Mouse (Mus musculus) MEL (cell line): ENCODE measurements at regions not wholly inside any gene's neighbourhood (a gene's known extent, or its start where the extent isn't known, plus 50 kb on each side); places are given as distances from the start of the nearest gene placed in this dataset.

ENCODE experiments used
- DNase-seq: peaks from one replicate; pipeline ENCODE4 v3.0.0; 2011; ENCODE audit warnings: low read depth, low spot score
- H3K27ac ChIP-seq: 2 replicates; pipeline ENCODE4 v1.5.1; 2012; ENCODE audit warnings: low read depth, mild to moderate bottlenecking, control low read depth, low read length, moderate library complexity; ENCODE audit not compliant: control insufficient read depth
- H3K27me3 ChIP-seq, 2 experiments: fragments of 150-350 bp in 1 of 2; sonication (generic) in 1 of 2; 2 replicates each; pipeline ENCODE4 v1.6.1; 2012; ENCODE audit warnings: low read length in 2 of 2, mild to moderate bottlenecking in 2 of 2, improper control_type of control experiment in 1 of 2, moderate library complexity in 1 of 2; ENCODE audit not compliant: insufficient read depth in 2 of 2, control insufficient read depth in 1 of 2
- H3K36me3 ChIP-seq, 2 experiments: 2 replicates each; pipeline ENCODE4 v1.6.1; 2012 to 2014; ENCODE audit warnings: low read length in 2 of 2, improper control_type of control experiment in 1 of 2, inconsistent platforms in 1 of 2, mild to moderate bottlenecking in 1 of 2; ENCODE audit not compliant: insufficient read depth in 2 of 2, control insufficient read depth in 1 of 2
- H3K4me1 ChIP-seq, 2 experiments: fragments of 150-350 bp in 1 of 2; sonication (generic) in 1 of 2; 2 replicates each; pipeline ENCODE4 v1.6.1; 2012; ENCODE audit warnings: low read length in 2 of 2, improper control_type of control experiment in 1 of 2, mild to moderate bottlenecking in 1 of 2; ENCODE audit not compliant: insufficient read depth in 2 of 2, control insufficient read depth in 1 of 2
- H3K4me3 ChIP-seq, 2 experiments: fragments of 150-350 bp in 1 of 2; sonication (generic) in 1 of 2; 2 replicates each; pipeline ENCODE4 v1.5.1; 2012; ENCODE audit warnings: low read depth in 2 of 2, low read length in 2 of 2, mild to moderate bottlenecking in 2 of 2, moderate library complexity in 2 of 2, control low read depth in 1 of 2, improper control_type of control experiment in 1 of 2; ENCODE audit not compliant: control insufficient read depth in 1 of 2, insufficient read depth in 1 of 2
- H3K79me2 ChIP-seq: 2 replicates; pipeline ENCODE4 v1.6.1; 2012; ENCODE audit warnings: mild to moderate bottlenecking, low read length, moderate library complexity; ENCODE audit not compliant: control insufficient read depth, poor library complexity, insufficient read depth
- H3K9ac ChIP-seq: 2 replicates; pipeline ENCODE4 v1.6.1; 2012; ENCODE audit warnings: low read depth, mild to moderate bottlenecking, control low read depth, low read length, moderate library complexity; ENCODE audit not compliant: control insufficient read depth, poor library complexity, severe bottlenecking
- H3K9me3 ChIP-seq: fragments of 150-350 bp; sonication (generic); replicated peaks from 2 replicates; pipeline ENCODE4 v1.6.1; 2012; ENCODE audit warnings: mild to moderate bottlenecking, low read length, improper control_type of control experiment, moderate library complexity; ENCODE audit not compliant: insufficient read depth
- CHD1 ChIP-seq: IDR thresholded peaks from 2 replicates; pipeline ENCODE4 v1.6.1; 2012; ENCODE audit warnings: low read depth, mild to moderate bottlenecking, inconsistent platforms, low read length, improper control_type of control experiment
- GABPA ChIP-seq: IDR thresholded peaks from 2 replicates; pipeline ENCODE4 v1.6.1; 2012; ENCODE audit warnings: low read depth, mild to moderate bottlenecking, inconsistent platforms, low read length, improper control_type of control experiment, moderate library complexity
- GATA1 ChIP-seq: IDR thresholded peaks from 2 replicates; pipeline ENCODE4 v1.6.1; 2011; ENCODE audit warnings: low read depth, low read length, improper control_type of control experiment
- JUND ChIP-seq: IDR thresholded peaks from 2 replicates; pipeline ENCODE4 v1.6.1; 2011; ENCODE audit warnings: low read depth, mild to moderate bottlenecking, improper control_type of control experiment, low read length
- KAT2A ChIP-seq: conservative IDR thresholded peaks from 2 replicates; pipeline ENCODE4 v1.6.1; 2012; ENCODE audit warnings: low read depth, low read length, improper control_type of control experiment, inconsistent platforms
- MAFK ChIP-seq: IDR thresholded peaks from 2 replicates; pipeline ENCODE4 v1.6.1; 2011; ENCODE audit warnings: low read depth, mild to moderate bottlenecking, low read length, improper control_type of control experiment, borderline replicate concordance
- MAX ChIP-seq: IDR thresholded peaks from 2 replicates; pipeline ENCODE4 v1.6.1; 2011; ENCODE audit warnings: low read length, improper control_type of control experiment
- MAZ ChIP-seq: IDR thresholded peaks from 2 replicates; pipeline ENCODE4 v1.6.1; 2012; ENCODE audit warnings: low read depth, mild to moderate bottlenecking, inconsistent platforms, low read length, improper control_type of control experiment
- MEF2A ChIP-seq: IDR thresholded peaks from 2 replicates; pipeline ENCODE4 v1.6.1; 2014; ENCODE audit warnings: low read depth, mild to moderate bottlenecking, inconsistent platforms, low read length, improper control_type of control experiment; ENCODE audit not compliant: poor library complexity, insufficient replicate concordance, severe bottlenecking; ENCODE audit errors: extremely low read depth
- MXI1 ChIP-seq: IDR thresholded peaks from 2 replicates; pipeline ENCODE4 v1.6.1; 2011; ENCODE audit warnings: mild to moderate bottlenecking, low read depth, low read length, improper control_type of control experiment
- MYC ChIP-seq: IDR thresholded peaks from 2 replicates; pipeline ENCODE4 v1.6.1; 2011; ENCODE audit warnings: low read depth, mild to moderate bottlenecking, low read length, improper control_type of control experiment, moderate library complexity
- NELFE ChIP-seq: IDR thresholded peaks from 2 replicates; pipeline ENCODE4 v1.6.1; 2011; ENCODE audit warnings: low read depth, low read length, improper control_type of control experiment
- NRF1 ChIP-seq: IDR thresholded peaks from 2 replicates; pipeline ENCODE4 v1.6.1; 2014; ENCODE audit warnings: low read depth, mild to moderate bottlenecking, inconsistent platforms, low read length, improper control_type of control experiment, moderate library complexity; ENCODE audit not compliant: poor library complexity, insufficient read depth, severe bottlenecking
- POLR2AphosphoS5 ChIP-seq: IDR thresholded peaks from 2 replicates; pipeline ENCODE4 v1.6.1; 2012; ENCODE audit warnings: low read depth, borderline replicate concordance, mild to moderate bottlenecking, inconsistent platforms, low read length, moderate library complexity, mixed read lengths
- RAD21 ChIP-seq: IDR thresholded peaks from 2 replicates; pipeline ENCODE4 v1.6.1; 2011; ENCODE audit warnings: mild to moderate bottlenecking, low read depth, low read length, improper control_type of control experiment
- SIN3A ChIP-seq: IDR thresholded peaks from 2 replicates; pipeline ENCODE4 v1.6.1; 2012; ENCODE audit warnings: low read length, improper control_type of control experiment, inconsistent platforms
- TAL1 ChIP-seq: IDR thresholded peaks from 2 replicates; pipeline ENCODE4 v1.6.1; 2012; ENCODE audit warnings: mild to moderate bottlenecking, inconsistent platforms, low read length, moderate library complexity, mixed read lengths
- USF2 ChIP-seq, 2 experiments: IDR thresholded peaks; 2 replicates each; pipeline ENCODE4 v1.6.1; 2011 to 2012; ENCODE audit warnings: improper control_type of control experiment in 2 of 2, low read length in 2 of 2, borderline replicate concordance in 1 of 2, inconsistent platforms in 1 of 2, low read depth in 1 of 2, mild to moderate bottlenecking in 1 of 2; ENCODE audit not compliant: insufficient read depth in 1 of 2

DNA sequence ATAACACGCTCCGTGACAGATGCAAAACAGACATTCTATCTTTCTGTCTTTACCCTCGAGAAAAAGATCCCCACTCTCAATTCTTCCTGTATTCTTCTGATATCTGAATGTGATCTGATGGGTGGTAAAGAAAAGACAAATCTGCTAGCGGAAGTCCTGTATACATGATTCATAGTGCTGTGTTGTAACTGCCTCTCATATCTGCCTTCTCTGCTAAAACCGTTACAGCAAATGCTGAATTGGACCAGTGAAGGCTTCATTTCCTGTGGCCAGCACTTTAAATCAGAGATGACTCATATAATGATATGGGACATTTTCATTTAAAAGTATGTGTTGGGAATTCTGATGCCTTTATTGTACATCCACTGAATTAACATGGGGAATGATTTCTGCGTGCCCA is 186.0 kb upstream of the Gm11114 start:
- Histone ChIP-seq H3K36me3 (no peaks in the 10 kb centered on the region), H3K27me3 (no peaks in the 10 kb centered on the region), H3K27ac (no peak overlapping the region), H3K9ac (no peak overlapping the region), H3K79me2 (no peaks in the 10 kb centered on the region), H3K4me3 (no peak overlapping the region), H3K4me1 (no peaks in the 10 kb centered on the region), H3K9me3 (no peaks in the 10 kb centered on the region)
- DNase-seq = no peak
- TF ChIP-seq MAZ (no peak), MAFK (no peak), USF2 (IDR thresholded peaks at IDR 0.05; ENCODE audit: borderline replicate concordance in 1 of 2, insufficient read depth in 1 of 2, low read depth in 1 of 2, low read length in 2 of 2) (no peak), CHD1 (no peak), NELFE (no peak), TAL1 (no peak), POLR2AphosphoS5 (no peak), GABPA (no peak), KAT2A (no peak), JUND (no peak), MXI1 (no peak), MYC (no peak), RAD21 (no peak)

DNA sequence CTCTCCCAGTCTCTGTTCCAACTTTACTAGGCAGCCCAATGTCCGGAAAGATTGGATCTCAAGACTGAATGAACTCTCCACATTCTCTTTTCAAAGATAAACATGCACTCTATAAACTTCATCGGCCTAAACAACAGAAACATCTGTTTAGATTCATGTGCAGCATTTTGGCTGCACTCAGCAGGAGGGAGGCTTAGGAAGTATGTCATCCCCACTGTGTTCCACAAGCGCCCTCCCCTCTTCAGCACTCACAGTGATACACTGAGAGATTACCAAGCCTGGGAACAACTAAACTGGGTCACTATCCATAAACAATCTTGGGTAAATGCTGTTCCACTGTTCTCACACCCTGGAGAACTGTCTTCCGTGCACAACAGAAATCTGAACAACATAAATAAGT is 185.5 kb upstream of the Gm11114 start:
- H3K36me3 ChIP-seq = no peaks in the 10 kb centered on the region
- TF ChIP-seq USF2 (IDR thresholded peaks at IDR 0.05; ENCODE audit: borderline replicate concordance in 1 of 2, insufficient read depth in 1 of 2, low read depth in 1 of 2, low read length in 2 of 2) (no peak), NRF1 (no peak), GATA1 (no peak), MAX (no peak), MEF2A (no peak), SIN3A (no peak)
- TF ChIP-seq, all 39 proteins: peak for 0
- Histone ChIP-seq H3K27me3 (no peaks in the 10 kb centered on the region), H3K79me2 (no peaks in the 10 kb centered on the region), H3K9me3 (no peaks in the 10 kb centered on the region), H3K27ac (no peak overlapping the region), H3K4me1 (no peaks in the 10 kb centered on the region), H3K4me3 (no peak overlapping the region), H3K9ac (no peak overlapping the region)
- DNase-seq = no peak
